Mouse (Mus musculus) heart, postnatal 14 days (tissue): ENCODE data around the gene Pimreg. TPM values are rescaled to one million over a fixed set of nuclear protein-coding genes. Genes with fewer than 3 reads are reported as not detected.
A peak's percentile ranks its signal among the peaks of the same experiment; 100 is the strongest.

Experiments
- DNase-seq, 2 experiments: peaks; one replicate each; pipeline ENCODE4 v3.0.0; 2021 to 2022
- intact Hi-C: fragments of 180-260 bp; cut with DNase I; formaldehyde crosslinking; loops from one replicate; pipeline ENCODE4 v1.15.1; 2025
- total RNA-seq, 2 experiments: library from RNA; stranded (reverse); gene quantifications; 2 replicates each; pipeline ENCODE4 v1.2.3; 2021

The Pimreg gene
- total RNA-seq, 2 experiments from 2014 or later, result 6.1 to 6.8 TPM

DNA sequence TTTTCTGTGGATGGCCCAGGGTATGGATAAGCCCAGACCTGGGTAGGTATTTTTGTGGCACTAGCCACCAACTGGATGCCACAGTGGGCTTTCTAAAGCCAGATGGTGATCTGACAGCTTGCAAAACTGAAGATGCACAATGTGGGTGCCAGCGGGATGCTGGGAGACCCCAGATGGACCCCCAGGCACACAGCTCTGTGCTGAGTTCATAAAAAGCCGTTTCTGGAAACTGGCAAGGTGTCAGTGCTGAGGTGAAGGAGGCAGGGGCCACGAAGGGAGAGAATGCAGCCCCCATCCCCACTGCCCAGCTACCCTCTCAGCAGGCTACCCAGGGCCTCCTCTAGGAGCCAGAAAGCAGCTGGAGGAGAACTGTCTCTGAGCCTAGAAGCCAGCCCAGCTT, 15.3 kb downstream of the Pimreg start:
- no peak for DNase-seq
- intact Hi-C loops, result no loop called here

DNA sequence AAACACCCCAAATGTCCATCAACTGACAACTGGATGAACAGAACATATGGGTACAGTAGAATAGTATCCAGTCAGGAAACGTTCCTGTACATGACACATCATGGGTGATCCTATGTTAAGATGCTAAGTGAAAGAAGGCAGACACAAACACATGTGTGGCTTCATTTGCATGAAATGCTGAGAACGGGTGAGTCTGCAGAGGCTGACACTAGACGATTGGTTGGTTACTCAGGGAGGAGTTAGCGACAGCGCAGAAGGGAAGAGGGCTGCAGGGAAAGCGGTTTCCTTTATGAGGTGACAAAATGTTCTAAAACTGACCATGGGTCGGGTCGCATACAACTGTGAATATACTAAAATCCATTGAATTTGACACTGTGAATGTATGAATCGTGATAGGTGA, 18.6 kb downstream of the Pimreg start:
- intact Hi-C loops, result no loop called here
- no peak for DNase-seq

DNA sequence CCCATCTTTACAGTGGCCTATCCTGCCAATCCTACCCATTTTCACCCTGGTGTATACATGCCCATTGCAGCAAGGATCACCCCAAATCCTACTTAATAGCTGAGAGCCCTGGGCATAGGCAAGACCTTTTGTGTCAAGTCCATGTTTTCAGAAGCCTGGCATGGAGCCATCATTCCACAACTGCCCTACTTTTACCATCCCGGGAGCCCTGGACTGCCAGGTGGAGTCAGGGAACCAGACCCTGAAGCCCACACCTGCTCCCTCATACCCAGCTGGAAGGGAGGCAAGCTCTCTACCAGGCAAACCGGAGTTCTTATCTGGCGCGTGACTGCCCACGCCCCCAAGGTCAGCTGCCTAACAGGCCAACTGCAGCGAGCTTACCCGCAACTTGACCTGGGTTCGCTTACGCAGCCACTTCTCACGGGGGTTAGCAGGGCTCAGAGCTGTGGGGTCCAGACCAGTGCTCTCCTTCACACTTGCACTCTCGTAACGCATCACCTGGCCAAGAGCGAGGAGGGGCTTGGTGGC, 19.3 kb downstream of the Pimreg start:
- no peak for DNase-seq
- intact Hi-C loops, result no loop called here

DNA sequence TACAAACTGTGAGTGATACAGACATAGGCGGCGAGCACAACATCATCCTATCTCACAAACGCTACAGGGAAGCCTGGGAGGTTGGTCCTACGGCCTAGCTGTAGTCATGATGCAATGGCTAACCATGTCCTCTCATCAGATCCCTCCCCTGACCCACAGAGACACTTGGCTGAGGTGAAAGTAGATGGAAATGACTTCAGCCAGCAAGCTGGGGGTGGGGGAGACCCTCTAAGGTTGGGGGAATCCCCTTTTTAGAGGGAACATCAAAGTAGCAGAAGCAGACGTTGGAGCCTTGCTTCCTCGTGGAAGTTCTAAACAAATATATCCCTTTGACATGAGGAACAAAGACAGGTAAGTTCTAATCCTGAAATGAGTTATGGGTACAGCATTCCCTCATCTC, 22.6 kb downstream of the Pimreg start:
- intact Hi-C loops, result no loop called here

DNA sequence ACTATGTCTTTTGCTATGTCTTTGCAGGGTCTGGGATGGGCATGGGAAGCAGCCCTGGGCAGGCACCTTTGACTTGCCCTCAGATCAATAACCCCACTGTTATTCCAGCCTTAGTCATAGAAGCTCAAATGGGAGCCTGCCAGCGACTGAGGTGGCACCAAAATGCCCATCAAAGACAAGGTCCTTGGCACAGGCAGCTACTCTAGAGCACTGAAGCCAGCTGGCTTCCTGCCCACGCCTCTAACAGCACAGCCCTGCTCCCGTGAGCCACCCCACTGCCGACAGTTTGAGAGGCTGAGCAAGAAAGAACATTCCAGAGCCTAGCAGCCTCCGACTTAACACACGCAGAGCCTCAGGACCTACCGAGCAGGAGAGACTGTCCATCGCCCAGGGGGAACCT, 23.3 kb downstream of the Pimreg start:
- peak; percentile 58 to 66 for DNase-seq
- intact Hi-C loops, result loop anchor here (5.0 kb wide), 1 partner anchor 72 kb away; the partner anchor contains the start of gene Pitpnm3

More for the DNA sequence above, 22.6 kb downstream of the Pimreg start:
- DNase-seq, result no peak

DNA sequence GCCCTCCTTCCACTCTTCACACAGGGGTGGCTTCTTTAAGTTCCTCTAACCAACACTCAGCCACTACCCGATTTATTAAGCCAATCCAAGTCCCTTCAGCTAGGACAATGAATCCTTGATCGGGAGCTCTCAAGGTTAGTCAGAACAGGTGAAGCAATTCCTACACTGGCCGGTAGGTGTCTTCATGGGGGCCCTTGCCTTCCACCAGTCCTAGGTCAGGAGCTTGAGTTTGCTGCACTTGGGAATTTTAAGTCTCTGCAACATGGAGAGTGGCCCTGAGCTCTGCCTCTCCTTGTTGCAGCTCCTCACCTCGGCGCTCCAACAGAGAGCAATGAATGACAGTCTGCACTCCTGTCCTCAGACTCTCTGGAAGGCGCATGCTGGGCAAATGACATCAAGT, 24.5 kb downstream of the Pimreg start:
- peak; percentile 29 to 37 for DNase-seq
- intact Hi-C loops, result loop anchor here (5.0 kb wide), 1 partner anchor 71 kb away; the partner anchor contains the start of gene Pitpnm3

DNA sequence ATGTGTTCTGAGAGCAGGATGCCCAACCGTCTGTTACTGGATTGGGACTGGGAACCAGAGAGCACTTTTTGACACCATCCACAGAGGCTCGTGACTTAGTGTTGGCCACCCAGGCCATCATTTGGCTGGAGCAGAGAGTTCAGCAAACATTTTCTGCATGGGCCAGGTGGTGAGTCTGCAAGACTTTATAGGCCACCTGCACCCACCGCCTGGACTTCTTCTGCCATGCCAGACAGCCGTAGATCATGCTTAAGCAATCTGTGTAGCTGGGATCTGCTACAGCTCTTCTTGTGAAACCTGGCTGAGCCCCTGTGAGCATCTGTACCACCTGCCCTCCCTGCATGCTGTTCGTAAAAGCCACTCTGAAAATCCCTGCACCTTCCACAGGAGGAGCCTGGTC, 25.5 kb downstream of the Pimreg start:
- intact Hi-C loops, result loop anchor here (5.0 kb wide), 1 partner anchor 70 kb away; the partner anchor contains the start of gene Pitpnm3

DNA sequence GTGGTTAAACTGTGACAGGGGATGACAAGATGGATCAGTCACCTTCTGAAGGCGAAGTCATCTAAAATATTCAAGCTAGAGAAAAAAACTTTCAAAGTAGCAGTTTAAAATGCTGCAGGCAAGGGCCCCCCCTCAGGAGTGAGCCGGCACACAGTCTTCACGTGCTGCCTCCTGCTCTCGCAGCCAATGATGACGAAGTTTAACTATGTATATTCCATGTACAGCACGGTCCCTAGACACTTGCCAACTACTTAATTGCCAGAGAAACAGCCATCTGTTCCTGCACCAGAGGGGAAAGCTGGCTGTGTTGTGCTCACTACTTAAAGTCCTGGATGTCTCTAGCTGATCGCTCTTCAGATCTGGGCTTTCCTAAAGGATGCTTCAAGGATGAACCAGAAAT, 26.2 kb downstream of the Pimreg start:
- intact Hi-C loops, result loop anchor here (5.0 kb wide), 1 partner anchor 69 kb away; the partner anchor contains the start of gene Pitpnm3
- DNase-seq, result no peak

More for the DNA sequence above, 25.5 kb downstream of the Pimreg start:
- no peak for DNase-seq

DNA sequence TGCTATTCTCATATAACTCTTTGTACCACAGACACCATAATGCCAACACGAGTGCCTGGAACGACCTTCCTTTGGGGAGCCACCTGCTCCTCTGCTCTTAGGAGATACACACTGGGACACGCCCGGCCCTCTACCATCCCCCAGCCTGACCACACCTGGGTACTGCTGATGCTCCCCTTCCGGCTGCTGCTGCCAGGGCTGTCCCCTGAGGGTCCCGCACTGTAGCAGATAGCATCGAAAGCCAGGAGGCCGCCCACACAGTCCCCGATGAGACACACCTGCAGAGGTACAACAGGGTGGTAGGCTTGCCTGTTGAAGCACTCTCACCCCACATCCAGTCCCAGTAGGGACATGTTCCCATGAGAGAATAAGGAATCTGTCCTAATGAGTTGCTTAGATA, 28.9 kb downstream of the Pimreg start:
- intact Hi-C loops, result no loop called here
- DNase-seq, result no peak

DNA sequence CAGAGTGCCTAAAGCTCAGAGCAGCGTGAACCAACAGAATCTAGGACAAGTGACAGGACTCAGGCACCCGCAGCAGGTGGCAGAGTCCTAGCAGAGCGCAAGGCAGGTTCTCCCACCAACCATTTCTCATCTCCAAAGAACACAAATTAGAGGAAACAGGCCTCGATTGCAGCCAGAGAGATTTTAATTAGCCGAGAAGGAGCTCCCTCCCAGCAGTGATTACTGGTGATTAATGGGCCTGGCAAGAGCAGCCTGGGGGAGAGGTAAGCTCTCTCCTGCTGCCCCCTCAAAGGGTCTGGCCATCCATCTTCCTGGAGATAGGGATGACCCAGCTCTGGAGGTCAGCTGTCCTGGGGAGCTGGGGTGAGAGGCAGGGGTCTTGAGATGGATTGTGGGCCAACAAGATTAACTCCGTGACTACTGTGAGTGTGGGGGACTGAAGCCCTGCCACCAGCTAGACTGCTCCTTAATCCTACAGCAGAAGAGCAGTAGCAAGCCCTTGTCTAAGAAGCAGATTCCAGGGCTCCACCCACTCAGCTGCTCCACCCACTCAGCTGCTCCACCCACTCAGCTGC, 30.6 kb downstream of the Pimreg start:
- intact Hi-C loops, result no loop called here

DNA sequence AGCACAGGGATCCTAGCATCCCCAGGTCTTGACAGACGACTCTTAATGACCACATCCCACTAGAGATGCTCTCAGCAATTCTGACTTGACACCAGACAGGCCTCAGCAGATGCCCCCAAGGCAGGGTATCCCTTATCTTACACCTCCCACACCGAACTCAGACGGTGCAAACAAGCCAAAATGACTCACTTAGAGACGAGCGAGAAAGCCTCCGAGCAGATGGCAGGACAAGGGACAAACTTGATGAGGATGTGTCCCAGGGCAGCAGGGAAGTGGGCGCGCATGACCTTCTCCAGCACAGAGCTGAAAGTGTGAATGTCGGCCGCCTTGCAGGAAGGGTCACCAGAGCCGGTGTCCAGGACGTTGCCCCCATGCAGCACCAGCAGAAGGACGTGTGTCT, 32.4 kb downstream of the Pimreg start:
- no peak for DNase-seq
- intact Hi-C loops, result no loop called here

More for the DNA sequence above, 30.6 kb downstream of the Pimreg start:
- DNase-seq, result no peak

DNA sequence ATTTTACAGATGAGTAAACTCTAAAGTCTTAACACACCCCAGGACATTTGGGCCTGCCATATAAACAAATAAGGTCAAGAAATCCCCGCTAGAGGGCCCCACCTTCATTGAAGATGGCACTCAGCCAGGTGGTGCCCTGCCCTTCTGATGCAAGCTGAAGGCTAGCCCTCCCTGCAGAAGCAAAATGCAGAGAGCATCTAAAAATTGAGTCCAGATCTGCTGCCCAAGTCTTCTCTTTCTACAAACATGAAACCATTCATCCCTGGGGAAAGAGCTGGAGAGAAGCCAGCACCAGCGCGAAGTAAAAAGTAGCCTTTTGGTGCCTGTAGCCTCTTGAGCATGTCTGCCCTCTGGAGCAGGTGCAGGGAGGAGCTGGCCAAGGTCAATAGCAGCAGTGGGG, 36.2 kb downstream of the Pimreg start:
- intact Hi-C loops, result no loop called here
- DNase-seq, result no peak

DNA sequence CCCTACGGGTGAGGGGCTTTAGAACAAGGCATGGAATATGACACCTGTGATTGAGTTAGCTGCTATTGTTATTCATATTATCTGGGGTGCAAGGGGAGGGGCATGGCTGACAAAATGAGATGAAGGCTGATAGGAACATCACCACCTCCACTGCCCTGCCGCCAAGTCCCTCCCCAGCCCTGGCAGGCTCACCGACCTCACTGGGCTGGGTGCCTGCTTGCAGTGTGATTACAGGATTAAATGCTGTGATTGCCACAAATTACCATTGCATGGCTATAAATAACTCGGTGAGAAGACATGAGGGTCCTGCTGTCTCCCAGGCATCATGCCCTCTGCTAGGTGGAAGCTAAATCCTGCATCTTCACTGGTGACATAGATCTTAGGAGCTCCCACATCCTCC, 36.8 kb downstream of the Pimreg start:
- intact Hi-C loops, result no loop called here
- peak; percentile 20 to 37 for DNase-seq

DNA sequence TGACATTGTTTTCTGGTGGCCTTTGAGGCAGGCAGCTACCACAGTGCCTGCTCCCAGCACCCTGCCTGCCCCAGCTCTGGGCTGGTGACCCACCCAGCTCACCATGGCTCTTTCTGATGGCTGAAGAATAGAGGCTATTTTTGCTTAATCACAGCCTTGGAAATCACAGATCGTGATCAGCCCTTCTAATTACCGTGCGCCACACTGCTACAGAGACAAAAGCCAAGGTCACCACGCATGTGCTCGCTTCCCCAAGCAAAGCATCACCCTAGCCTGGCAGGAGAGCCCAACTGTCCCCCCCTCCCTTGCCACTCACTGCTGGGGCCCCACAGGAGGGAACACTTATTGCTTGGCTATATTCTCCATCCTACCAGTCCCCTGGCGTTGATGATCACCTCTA, 38.6 kb downstream of the Pimreg start:
- no peak for DNase-seq
- intact Hi-C loops, result no loop called here

DNA sequence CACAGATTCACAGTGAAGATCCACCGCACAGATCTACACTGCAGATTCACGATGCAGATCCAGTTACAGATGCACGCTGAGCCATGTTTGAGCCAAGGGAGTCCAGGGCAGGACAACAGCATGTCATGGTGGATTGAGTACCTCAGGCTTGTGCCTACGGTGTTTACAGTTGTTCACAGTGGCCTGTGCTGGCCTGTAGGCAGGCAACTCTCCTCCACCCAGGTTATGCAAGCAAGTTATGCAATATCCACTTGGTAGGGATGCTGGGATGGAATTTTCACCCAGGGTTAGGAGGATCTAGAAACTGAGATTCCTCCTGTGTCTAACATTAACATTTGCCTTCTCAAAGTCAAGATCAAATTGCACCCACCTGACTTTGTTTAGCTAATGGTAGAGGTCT, 40.8 kb downstream of the Pimreg start:
- intact Hi-C loops, result no loop called here
- DNase-seq, result no peak

DNA sequence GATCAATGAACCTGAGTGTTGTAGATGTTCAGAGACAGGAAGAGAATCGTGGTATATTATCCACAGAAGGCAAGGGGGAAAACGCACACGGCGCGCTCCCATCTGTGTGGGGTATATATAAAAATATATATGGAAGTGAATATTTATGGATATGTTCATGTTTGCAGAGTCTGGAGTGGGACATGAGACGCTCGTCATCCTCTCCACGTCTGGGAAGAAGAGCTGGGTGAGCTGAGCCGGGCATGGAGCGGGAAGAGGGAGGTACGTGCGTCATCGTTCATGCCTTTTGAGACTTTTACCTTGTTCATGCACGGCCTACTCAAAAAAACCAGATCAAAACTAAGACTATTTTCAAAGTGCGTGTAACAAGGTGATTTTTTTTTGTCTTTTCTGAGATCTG, 42.5 kb downstream of the Pimreg start:
- DNase-seq, result no peak
- intact Hi-C loops, result no loop called here

DNA sequence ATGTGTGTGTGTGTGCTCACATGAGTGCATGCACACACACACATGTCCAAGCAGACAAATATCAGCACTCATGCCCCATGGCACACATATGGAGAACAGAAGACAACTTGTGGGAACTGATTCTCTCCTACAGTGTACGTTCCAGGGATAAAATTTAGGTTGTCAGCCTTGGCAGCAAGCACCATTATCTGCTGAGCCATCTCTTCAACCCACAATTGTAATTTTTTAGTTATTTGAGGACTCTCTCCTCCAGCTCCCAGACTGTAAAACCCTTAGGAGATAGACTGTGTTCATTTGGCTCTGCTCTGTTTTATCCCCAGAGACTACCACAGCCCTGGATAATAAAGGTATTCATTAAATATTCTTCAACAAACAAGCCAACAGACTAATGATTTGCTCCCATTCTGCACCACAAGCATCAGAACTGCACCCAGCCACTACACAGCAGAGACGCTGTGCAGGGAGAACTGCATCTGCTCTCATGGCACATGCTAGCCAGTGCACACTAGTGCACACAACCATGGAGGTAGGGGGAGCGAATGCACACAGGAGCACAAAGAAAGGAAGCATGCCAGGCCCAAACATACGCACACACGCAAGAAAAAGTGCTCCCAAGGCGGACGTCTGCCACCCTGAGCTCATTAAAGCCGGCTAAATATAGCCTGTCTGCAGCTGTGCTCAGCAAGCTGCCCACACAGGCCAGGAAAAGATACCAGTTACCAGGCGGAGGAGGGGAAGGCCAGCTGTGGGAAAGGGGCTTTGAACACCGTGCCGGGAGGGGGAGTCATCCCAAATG, 44.6 kb downstream of the Pimreg start:
- intact Hi-C loops, result loop anchor here (5.0 kb wide), 1 partner anchor 41 kb away; no protein-coding TSS in a partner anchor
- peak in 1 of 2 experiments; percentile 25 for DNase-seq

DNA sequence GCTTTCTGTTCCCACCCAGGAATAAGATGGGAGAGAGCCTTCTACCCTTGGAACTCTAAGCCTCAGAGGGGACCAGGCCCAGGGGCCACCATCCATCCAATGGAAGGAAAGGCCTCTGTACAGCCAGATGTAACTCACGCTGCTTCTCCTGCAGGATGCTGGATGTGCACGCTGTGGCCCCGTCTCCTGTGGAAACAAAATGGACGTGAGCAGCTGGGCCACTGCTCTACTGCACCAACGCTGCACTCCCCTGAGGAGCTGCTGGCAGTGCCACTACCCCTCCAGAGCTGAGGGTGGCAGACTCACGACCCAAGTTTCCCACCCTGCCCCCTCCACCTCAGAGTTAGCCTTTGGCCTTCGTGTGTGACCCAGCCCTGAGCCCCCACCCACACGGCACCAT, 50.6 kb downstream of the Pimreg start:
- DNase-seq, result no peak
- intact Hi-C loops, result no loop called here

DNA sequence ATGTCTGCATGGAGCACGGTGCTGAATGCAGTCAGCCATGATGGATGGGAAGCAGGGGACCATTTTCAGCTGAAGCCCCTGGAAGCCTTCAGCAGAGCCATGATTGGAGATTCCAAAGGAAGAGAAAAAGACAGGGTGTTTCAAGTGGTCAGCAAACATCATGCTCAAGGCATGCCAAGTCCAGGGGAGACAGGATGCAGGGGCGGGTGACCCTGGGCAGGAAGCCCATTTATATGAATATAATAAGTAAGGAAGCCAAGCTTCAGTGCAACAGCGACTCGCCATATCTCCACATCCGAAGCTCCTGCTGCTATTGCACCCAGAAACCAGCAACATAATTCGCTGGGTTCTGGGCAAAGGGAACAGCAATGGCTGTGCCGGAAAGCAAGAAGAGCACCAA, 52.6 kb downstream of the Pimreg start:
- intact Hi-C loops, result no loop called here
- DNase-seq, result peak; percentile 42 to 56

DNA sequence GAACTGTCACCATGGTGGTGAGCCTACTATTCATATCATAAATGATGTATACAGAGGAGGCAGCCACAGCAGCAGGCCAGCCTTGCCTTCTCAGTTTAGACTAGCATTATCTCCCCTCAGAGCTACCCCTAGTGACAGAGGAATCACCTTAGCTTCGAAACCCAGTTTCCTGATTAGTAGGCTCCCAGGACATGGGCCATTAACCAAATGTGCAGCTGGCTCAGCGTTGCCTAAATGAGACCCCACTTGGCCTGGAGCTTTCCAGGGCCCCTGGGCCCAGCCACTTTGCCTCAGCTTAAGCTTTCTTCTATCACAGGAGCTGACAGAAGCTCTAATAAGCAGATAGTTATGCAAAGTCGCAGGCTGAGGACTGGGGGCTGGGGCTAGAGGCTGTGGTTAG, 54.2 kb downstream of the Pimreg start:
- no peak for DNase-seq
- intact Hi-C loops, result no loop called here
